Mouse (Mus musculus) midbrain, embryonic 16.5 days (tissue): ENCODE measurements at regions not wholly inside any gene's neighbourhood (a gene's known extent, or its start where the extent isn't known, plus 50 kb on each side); places are given as distances from the start of the nearest gene placed in this dataset.

Experiments
- ATAC-seq: fragments of 200-750 bp; cut with Nextera tagmentation; 2 replicates; pipeline ENCODE4 v1.8.0; 2017; ENCODE audit warnings: moderate TSS enrichment
- H3K27ac ChIP-seq: fragments of 300-500 bp; sonication (generic); 2 replicates; pipeline ENCODE4 v1.5.1; 2014; ENCODE audit warnings: mild to moderate bottlenecking, low read length, mixed read lengths
- H3K27me3 ChIP-seq: fragments of 300-500 bp; sonication (generic); 2 replicates; pipeline ENCODE4 v1.6.1; 2014; ENCODE audit warnings: low read depth, low read length, mixed read lengths; ENCODE audit not compliant: control insufficient read depth, insufficient read depth
- H3K36me3 ChIP-seq: fragments of 300-500 bp; sonication (generic); 2 replicates; pipeline ENCODE4 v1.6.1; 2014; ENCODE audit warnings: mild to moderate bottlenecking, low read length, moderate library complexity, mixed read lengths; ENCODE audit not compliant: control insufficient read depth, insufficient read depth
- H3K4me1 ChIP-seq: fragments of 300-500 bp; sonication (generic); 2 replicates; pipeline ENCODE4 v1.6.1; 2014; ENCODE audit warnings: mild to moderate bottlenecking, low read length, mixed read lengths; ENCODE audit not compliant: control insufficient read depth, insufficient read depth
- H3K4me2 ChIP-seq: fragments of 300-500 bp; sonication (generic); 2 replicates; pipeline ENCODE4 v1.6.1; 2014; ENCODE audit warnings: mild to moderate bottlenecking, low read length, mixed read lengths
- H3K4me3 ChIP-seq: fragments of 300-500 bp; sonication (generic); 2 replicates; pipeline ENCODE4 v1.5.1; 2014; ENCODE audit warnings: low read depth, mild to moderate bottlenecking, low read length, moderate library complexity, mixed read lengths
- H3K9ac ChIP-seq: fragments of 300-500 bp; sonication (generic); 2 replicates; pipeline ENCODE4 v1.6.1; 2014; ENCODE audit warnings: low read depth, low read length, mixed read lengths
- H3K9me3 ChIP-seq: fragments of 300-500 bp; sonication (generic); replicated peaks from 2 replicates; pipeline ENCODE4 v1.6.1; 2014; ENCODE audit warnings: mild to moderate bottlenecking, low read length, mixed read lengths; ENCODE audit not compliant: control insufficient read depth, poor library complexity, severe bottlenecking
- WGBS: fragments of 180-500 bp; shearing (Covaris S2); extraction: QIAGEN DNeasy Blood & Tissue Kit; methylation state at CpG from one replicate; pipeline ENCODE4 v1.1.7; 2014; 5-methylcytosine and 5-hydroxymethylcytosine counted together

GRCm38 (mm10) chr13:101506696-101507095 is 261.3 kb downstream of the Pik3r1 start:
- H3K27ac ChIP-seq: no peak overlapping the region
- H3K9ac ChIP-seq: no peak overlapping the region
- no peaks in the 10 kb centered on the region for H3K4me1 ChIP-seq
- no peaks in the 10 kb centered on the region for H3K9me3 ChIP-seq
- H3K4me2 ChIP-seq: no peak overlapping the region
- H3K27me3 ChIP-seq: no peaks in the 10 kb centered on the region
- no peaks in the 10 kb centered on the region for H3K36me3 ChIP-seq
- ATAC-seq: no peak
- H3K4me3 ChIP-seq: no peak overlapping the region

GRCm38 (mm10) chr13:101505054-101505453 is 263.0 kb downstream of the Pik3r1 start:
- Histone ChIP-seq H3K4me2 (no peak overlapping the region), H3K9me3 (no peaks in the 10 kb centered on the region), H3K4me3 (no peak overlapping the region), H3K36me3 (no peaks in the 10 kb centered on the region), H3K4me1 (no peaks in the 10 kb centered on the region), H3K27me3 (no peaks in the 10 kb centered on the region), H3K9ac (no peak overlapping the region), H3K27ac (no peak overlapping the region)
- ATAC-seq: no peak
- 78% methylated on average over 1 of the region's 1 CpGs for WGBS

GRCm38 (mm10) chr13:101504241-101504640 is 263.8 kb downstream of the Pik3r1 start:
- no peak for ATAC-seq
- H3K27ac ChIP-seq: no peak overlapping the region
- WGBS: 74% methylated on average over 5 of the region's 5 CpGs
- H3K4me1 ChIP-seq: no peaks in the 10 kb centered on the region
- H3K4me3 ChIP-seq: no peak overlapping the region
- no peaks in the 10 kb centered on the region for H3K27me3 ChIP-seq
- no peak overlapping the region for H3K9ac ChIP-seq
- H3K9me3 ChIP-seq: no peaks in the 10 kb centered on the region
- no peak overlapping the region for H3K4me2 ChIP-seq
- no peaks in the 10 kb centered on the region for H3K36me3 ChIP-seq

- Histone ChIP-seq H3K4me1 (no peaks in the 10 kb centered on the region), H3K9ac (no peak overlapping the region), H3K9me3 (no peaks in the 10 kb centered on the region), H3K36me3 (no peaks in the 10 kb centered on the region), H3K4me2 (no peak overlapping the region), H3K4me3 (no peak overlapping the region), H3K27ac (no peak overlapping the region), H3K27me3 (no peaks in the 10 kb centered on the region)
- 71% methylated on average over 5 of the region's 5 CpGs for WGBS
- no peak for ATAC-seq
These were observed 266.2 kb downstream of the Pik3r1 start for GRCm38 (mm10) chr13:101501845-101502284.

GRCm38 (mm10) chr13:101501061-101501460 is 267.0 kb downstream of the Pik3r1 start:
- H3K4me3 ChIP-seq: no peak overlapping the region
- no peaks in the 10 kb centered on the region for H3K4me1 ChIP-seq
- H3K9me3 ChIP-seq: no peaks in the 10 kb centered on the region
- 94% methylated on average over 3 of the region's 3 CpGs for WGBS
- H3K9ac ChIP-seq: no peak overlapping the region
- H3K27ac ChIP-seq: no peak overlapping the region
- no peaks in the 10 kb centered on the region for H3K36me3 ChIP-seq
- H3K4me2 ChIP-seq: no peak overlapping the region
- ATAC-seq: no peak
- H3K27me3 ChIP-seq: no peaks in the 10 kb centered on the region

GRCm38 (mm10) chr13:101491835-101492234 is 276.2 kb downstream of the Pik3r1 start:
- Histone ChIP-seq H3K36me3 (no peaks in the 10 kb centered on the region), H3K4me1 (no peaks in the 10 kb centered on the region), H3K9me3 (no peaks in the 10 kb centered on the region), H3K27me3 (no peaks in the 10 kb centered on the region), H3K4me2 (no peak overlapping the region), H3K9ac (no peak overlapping the region), H3K4me3 (no peak overlapping the region), H3K27ac (no peak overlapping the region)
- WGBS: 27% methylated on average over 3 of the region's 3 CpGs
- no peak for ATAC-seq

GRCm38 (mm10) chr13:101490961-101491360 is 277.1 kb downstream of the Pik3r1 start:
- Histone ChIP-seq H3K27ac (no peak overlapping the region), H3K27me3 (no peaks in the 10 kb centered on the region), H3K36me3 (no peaks in the 10 kb centered on the region), H3K4me1 (no peaks in the 10 kb centered on the region), H3K9ac (no peak overlapping the region), H3K4me3 (no peak overlapping the region), H3K9me3 (no peaks in the 10 kb centered on the region), H3K4me2 (no peak overlapping the region)
- no peak for ATAC-seq
- WGBS: 77% methylated on average over 5 of the region's 5 CpGs

- H3K4me3 ChIP-seq: no peak overlapping the region
- H3K4me2 ChIP-seq: no peak overlapping the region
- WGBS: 94% methylated on average over 2 of the region's 2 CpGs
- H3K9me3 ChIP-seq: no peaks in the 10 kb centered on the region
- no peak overlapping the region for H3K9ac ChIP-seq
- H3K36me3 ChIP-seq: no peaks in the 10 kb centered on the region
- ATAC-seq: no peak
- no peaks in the 10 kb centered on the region for H3K27me3 ChIP-seq
- H3K27ac ChIP-seq: no peak overlapping the region
- H3K4me1 ChIP-seq: no peaks in the 10 kb centered on the region
These were observed 280.4 kb downstream of the Pik3r1 start for GRCm38 (mm10) chr13:101487621-101488020.

GRCm38 (mm10) chr13:101485823-101486222 is 282.2 kb downstream of the Pik3r1 start:
- 96% methylated on average over 7 of the region's 7 CpGs for WGBS
- H3K9ac ChIP-seq: no peak overlapping the region
- no peaks in the 10 kb centered on the region for H3K36me3 ChIP-seq
- no peaks in the 10 kb centered on the region for H3K9me3 ChIP-seq
- H3K27me3 ChIP-seq: no peaks in the 10 kb centered on the region
- H3K4me3 ChIP-seq: no peak overlapping the region
- no peak for ATAC-seq
- no peaks in the 10 kb centered on the region for H3K4me1 ChIP-seq
- no peak overlapping the region for H3K4me2 ChIP-seq
- H3K27ac ChIP-seq: no peak overlapping the region

GRCm38 (mm10) chr13:101483816-101484215 is 284.2 kb downstream of the Pik3r1 start:
- Histone ChIP-seq H3K9ac (no peak overlapping the region), H3K4me3 (no peak overlapping the region), H3K27ac (no peak overlapping the region), H3K27me3 (no peaks in the 10 kb centered on the region), H3K36me3 (no peaks in the 10 kb centered on the region), H3K4me1 (no peaks in the 10 kb centered on the region), H3K9me3 (no peaks in the 10 kb centered on the region), H3K4me2 (no peak overlapping the region)
- ATAC-seq: no peak
- 44% methylated on average over 3 of the region's 3 CpGs for WGBS
